Mouse (Mus musculus) urinary bladder, postnatal 36 days (tissue): ENCODE measurements around the gene Tlr8.
"Not testable (repeated sequence)": the region's sequence is repeated elsewhere in the genome, so short reads cannot be mapped to it uniquely, and the experiment has no call there.

ENCODE experiments used
- DNase-seq, 2 experiments: peaks; one replicate each; pipeline ENCODE4 v3.0.0; 2022; ENCODE audit warnings: low spot score in 2 of 2, mixed read lengths in 1 of 2

The Tlr8 gene

DNA sequence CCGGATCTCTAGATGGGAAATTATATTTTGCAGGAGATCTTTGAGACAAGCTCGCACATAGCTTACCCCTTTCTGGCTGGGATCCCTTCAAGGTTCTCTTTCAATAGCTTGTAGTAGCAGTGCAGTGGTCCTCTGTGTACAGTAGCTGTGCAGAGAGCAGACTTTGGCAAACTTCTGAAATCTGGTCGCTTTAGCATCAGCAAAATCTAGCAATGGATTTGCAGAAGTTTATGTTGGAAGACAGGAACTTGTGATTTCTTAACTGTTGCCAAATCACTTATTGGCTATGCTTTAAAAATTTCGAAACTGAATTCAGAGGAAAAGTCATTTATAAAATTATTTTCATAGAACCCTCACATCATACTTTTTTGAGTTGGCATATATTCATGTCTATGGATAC, at the start of gene Tlr8:
Tlr8 (minus strand) TSS at position 244 of the 400 bp plus-strand sequence.
- no peak for DNase-seq

GRCm38 (mm10) chrX:167302061-167302460, 37.9 kb upstream of the Tlr8 start:
- DNase-seq: not testable (repeated sequence)

GRCm38 (mm10) chrX:167276953-167277352, 12.8 kb upstream of the Tlr8 start:
- DNase-seq: peak; percentile 49 to 52

GRCm38 (mm10) chrX:167276551-167276950, 12.4 kb upstream of the Tlr8 start:
- no peak for DNase-seq

DNA sequence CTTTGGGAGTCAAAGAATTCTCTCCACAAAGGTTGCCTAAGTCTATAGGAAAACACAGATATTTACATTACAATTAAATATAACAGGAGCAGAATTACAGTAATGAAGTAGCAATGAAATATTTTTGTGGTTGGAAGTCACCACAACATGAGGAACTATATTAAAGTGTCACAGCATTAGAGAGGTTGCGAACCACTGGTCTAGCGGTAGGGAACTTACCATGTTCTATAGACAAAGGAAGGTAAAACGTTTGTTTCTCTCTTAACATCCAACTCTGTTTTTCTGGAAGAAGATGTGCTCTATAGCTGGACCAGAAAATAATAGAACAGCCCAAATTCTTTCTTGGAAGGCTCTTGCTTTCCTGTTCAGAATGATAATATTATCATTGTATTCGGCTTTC, 599 bp downstream of the Tlr8 start:
- no peak for DNase-seq

DNA sequence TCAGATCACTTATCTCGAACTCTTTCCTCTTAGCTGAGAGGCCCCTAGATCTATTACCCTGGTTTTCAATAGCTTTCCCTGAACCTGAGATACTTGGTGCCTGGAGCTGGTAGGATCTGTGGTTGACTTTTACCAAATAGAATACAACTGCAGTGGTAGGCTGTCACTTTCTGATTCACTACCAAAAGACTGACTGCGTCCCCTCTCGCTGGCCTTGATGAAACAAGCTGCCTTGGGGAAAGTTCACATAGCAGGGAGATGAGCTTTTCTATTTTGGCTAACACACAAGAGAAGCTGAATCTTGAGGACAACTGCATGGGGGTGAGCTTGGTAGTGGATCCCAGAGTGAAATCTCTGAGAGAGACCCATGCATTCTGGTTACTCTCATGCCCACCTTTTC, 22.4 kb downstream of the Tlr8 start:
- DNase-seq: no peak

DNA sequence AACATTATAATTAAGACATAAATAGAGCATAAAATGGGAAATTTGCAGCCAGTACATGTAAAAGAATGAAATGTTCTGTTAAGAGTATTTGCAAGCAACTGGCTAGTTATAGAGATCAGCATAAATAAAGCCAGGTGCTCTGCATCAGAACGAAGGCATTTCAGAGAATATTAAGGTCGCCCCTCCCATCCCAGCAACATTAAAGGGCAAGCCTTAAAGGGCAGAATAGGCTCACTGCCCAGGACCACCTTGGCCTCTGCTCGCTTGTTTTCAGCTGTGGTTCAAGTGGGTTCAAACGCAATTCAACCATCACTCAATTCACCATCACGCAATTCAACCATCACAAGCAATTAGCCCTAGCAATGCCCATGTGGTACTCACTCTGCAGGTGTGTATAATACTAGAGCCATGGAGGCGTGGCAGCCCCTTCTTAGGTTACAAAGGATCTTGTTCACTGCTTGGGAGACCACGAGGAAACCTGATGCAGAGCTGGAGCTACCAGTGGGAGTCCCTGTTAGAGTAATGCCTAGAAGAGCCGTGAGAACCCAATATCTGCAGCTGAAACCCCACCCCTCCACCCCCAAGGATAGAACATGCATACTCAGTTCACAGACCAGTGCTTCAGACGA, 24.7 kb downstream of the Tlr8 start:
- no peak for DNase-seq

- DNase-seq: peak; percentile 64 to 73
Measured at GRCm38 (mm10) chrX:167233104-167233687, 30.9 kb downstream of the Tlr8 start.

DNA sequence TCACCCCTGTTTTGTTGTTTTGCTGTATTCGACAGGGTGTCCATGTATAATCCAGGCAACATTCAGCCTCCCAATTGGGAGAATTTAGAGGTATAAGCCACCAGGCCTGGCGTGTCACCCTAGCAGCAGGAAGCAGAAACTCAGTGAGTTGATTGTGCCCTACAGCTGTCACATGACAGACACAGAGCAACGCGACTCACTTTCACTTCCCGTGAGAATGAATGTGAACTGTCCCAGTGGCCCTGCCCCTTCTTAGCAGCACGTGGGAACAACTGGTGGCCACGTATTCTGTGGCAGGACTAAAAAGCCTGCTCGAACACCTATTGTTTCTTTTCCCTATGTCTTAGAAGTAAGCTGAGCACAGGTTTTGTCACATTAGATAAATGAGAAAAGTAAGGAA, 33.0 kb downstream of the Tlr8 start:
- no peak for DNase-seq

GRCm38 (mm10) chrX:167229819-167230218, 34.3 kb downstream of the Tlr8 start:
- DNase-seq: no peak

DNA sequence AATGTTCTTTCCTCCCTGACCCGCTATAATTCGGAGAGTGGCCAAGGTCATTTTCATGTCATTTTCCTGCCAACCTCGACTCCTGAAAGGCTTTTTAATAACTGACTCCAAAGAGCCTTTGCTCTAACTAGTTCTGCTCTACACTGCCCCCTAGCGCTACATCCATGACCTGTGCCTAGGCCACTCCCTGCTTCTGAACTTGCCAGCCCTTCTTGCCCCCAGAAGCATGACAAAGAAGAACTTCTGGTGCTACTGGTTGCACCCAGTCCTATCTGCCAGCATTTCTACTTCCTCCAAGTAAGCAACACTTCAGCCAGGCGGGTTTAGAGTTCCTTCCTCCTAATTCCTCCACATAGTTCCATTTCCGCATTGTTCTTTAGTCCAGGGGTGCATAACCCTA, 34.9 kb downstream of the Tlr8 start:
- DNase-seq: peak in 1 of 2 experiments; percentile 34

DNA sequence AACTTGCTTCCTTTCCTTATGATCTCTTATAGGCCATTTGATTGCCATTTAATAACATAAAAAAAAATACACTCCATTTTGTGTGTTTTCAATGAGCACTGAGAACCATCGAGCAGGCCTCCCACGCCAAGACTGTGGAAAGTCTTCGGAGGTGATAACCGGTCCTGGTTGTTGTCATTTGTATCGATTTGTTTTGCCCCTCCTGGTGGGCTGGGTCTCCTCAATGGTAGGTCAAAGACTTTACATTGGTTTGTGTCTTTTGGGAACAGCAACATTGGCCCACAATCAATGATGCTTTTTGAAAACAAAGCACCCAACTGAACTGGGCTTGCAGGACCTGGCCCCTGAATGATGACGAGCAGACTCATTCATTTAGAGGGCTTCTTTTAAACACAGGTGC, 36.4 kb downstream of the Tlr8 start:
- no peak for DNase-seq

- no peak for DNase-seq
Measured at GRCm38 (mm10) chrX:167227138-167227537, 37.0 kb downstream of the Tlr8 start.

DNA sequence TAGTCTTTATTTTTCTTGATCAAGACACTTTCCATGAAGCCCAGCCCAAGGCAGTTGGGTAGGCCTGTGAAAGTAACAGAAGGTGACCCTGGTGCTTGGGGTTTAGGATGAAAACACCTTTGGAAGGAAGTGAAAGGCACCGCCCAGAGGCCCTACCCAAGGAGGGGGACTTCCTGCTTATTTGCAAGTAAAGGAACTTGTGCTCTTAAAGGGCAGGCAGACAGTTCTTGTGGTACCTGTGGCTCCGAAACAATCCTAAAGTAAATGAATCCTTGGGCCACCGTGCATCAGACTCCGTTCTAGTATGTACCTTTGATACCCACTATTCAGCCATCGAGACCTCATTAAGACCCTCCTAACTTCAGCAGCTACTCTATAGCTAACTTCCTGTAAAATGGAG, 37.6 kb downstream of the Tlr8 start:
- no peak for DNase-seq

DNA sequence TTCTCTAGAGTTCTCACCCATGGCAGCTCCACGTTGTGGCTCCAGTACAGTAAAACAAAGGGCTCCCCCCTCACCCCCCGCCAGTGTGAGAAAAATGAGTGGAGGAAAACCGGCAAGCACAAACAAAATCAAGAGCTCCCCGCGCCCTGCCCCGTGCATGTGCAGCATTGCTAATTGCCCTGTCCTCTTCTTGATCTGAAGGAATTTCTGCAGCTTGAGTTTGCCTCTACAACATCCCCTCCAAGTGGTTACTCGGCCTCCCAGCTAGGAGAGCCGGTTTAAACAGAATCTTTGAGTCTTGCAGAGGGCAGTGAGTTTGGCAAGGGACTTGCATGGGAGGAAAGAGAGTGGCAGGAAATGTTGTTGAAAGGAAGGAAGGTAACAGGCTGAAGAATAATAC, 51.4 kb downstream of the Tlr8 start:
- DNase-seq: peak in 1 of 2 experiments; percentile 41

DNA sequence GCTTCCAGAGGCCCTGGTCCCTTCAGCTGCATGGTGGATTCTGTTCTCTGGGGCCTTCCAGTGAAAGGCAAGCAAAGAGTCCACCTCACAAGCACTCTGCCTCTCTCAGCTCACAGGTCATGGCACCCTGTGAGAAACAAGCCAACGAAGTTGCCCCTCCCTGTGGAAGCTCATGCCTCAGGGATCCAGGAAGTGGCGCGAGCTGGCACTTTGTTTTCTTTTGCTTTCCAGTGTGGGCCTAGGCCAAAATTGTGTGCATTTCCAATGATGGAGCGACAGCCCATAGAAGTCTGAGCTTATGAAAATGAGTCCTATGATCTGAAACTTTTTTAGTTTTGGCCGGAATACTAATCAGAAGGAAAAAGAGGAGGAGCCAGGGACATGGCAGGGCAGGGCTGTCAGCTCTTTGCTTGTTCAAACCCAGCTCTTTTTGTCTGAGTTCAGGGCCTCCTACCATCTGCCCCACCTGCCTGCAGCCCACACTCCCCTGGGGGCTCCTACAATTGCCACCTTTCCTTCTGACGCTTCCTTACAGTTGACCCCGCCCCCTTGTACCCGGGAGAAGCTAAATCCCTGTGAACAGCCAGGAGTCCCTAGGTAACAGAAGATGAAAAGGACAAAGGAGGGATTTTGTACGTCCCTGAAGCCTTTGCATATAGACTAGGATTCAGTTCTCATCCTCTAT, 52.1 kb downstream of the Tlr8 start:
- DNase-seq: no peak

- DNase-seq: peak in 1 of 2 experiments; percentile 26
Measured at GRCm38 (mm10) chrX:167210319-167210728, 53.8 kb downstream of the Tlr8 start.

DNA sequence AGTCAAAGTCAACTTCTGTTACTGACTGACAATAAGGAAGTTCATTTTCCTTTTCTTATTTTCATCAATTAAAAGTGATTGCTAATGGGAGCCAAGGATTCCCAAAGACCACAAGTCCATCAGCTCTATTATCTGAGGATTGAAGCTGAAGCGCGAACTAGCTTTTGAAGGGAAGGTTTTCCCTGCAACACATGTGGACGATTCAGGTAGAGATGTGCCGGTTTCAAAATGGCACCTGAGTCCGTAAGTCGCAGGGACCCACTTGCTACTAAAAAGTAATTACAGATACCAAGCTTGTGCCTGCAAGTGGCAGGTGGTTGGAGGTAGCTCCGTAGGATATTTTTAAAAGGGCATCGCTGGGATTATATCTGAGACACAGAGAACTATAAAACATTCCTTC, 54.3 kb downstream of the Tlr8 start:
- no peak for DNase-seq

DNA sequence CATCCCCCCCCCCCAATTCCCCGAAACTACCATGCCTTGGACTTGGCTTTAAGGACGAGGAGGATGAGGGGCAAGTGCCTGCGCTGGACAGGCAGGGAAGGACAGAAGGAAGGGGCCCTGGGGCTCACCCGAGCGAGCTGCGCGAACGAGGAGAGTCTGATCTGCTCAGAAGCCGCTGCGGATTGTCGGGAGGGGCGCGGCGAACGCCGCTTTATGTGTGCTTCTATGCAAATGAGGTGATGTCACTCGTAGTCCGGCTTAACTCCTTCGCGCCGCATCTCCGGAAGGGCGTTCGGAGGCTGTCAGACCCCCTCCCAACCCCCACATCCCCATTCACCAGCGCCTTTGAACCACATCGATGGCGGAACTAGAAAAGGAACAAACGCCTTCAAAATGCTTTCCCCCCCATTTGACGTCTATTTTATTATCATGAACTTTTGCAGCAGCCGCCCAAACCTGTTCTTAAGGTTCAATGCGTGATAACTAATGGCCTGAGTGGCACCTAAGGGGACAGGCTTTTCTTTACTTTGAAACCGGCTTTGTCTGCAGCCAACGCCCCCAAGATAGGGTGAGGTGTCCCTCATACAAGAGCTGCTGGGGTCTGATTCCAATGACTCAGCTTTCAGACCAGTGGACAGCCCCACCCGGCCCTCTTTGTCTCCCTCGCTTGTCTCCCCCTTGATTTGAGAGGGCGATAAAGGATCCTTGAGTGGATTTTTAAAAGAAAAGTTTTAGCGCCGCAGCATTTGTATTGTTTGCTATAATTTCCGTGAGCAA, 55.0 kb downstream of the Tlr8 start, which contains the start of gene Tmsb4x:
Tmsb4x (minus strand) TSS at position 338 of the 777 bp plus-strand sequence.
- DNase-seq: peak; percentile 79 to 85

- no peak for DNase-seq
Measured at GRCm38 (mm10) chrX:167208506-167208820, 55.7 kb downstream of the Tlr8 start.

GRCm38 (mm10) chrX:167207741-167208505, 56.2 kb downstream of the Tlr8 start:
- peak in 1 of 2 experiments; percentile 27 for DNase-seq
